Mouse (Mus musculus) neural tube, embryonic 11.5 days (tissue): Measurements from ENCODE around the gene Polr1d. TPM values are rescaled to one million over a fixed set of nuclear protein-coding genes. Genes with fewer than 3 reads are reported as not detected.
A peak's percentile ranks its signal among the peaks of the same experiment; 100 is the strongest.

Experiments used
- ATAC-seq: fragments of 200-750 bp; cut with Nextera tagmentation; 2 replicates; pipeline ENCODE4 v1.8.0; 2017; ENCODE audit warnings: moderate number of reproducible peaks, mild to moderate bottlenecking, moderate TSS enrichment, moderate library complexity; ENCODE audit not compliant: insufficient read depth, low FRiP score, low TSS enrichment
- DNase-seq: peaks from one replicate; pipeline ENCODE4 v3.0.0-alpha.2; 2015; ENCODE audit warnings: low spot score
- H3K27ac ChIP-seq: fragments of 300-500 bp; sonication (generic); 2 replicates; pipeline ENCODE4 v1.5.1; 2014; ENCODE audit warnings: low read depth, mild to moderate bottlenecking, low read length
- H3K27me3 ChIP-seq: fragments of 300-500 bp; sonication (generic); 2 replicates; pipeline ENCODE4 v1.6.1; 2014; ENCODE audit warnings: mild to moderate bottlenecking, low read length, mixed read lengths; ENCODE audit not compliant: control insufficient read depth, insufficient read depth
- H3K36me3 ChIP-seq: fragments of 300-500 bp; sonication (generic); 2 replicates; pipeline ENCODE4 v1.6.1; 2014; ENCODE audit warnings: mild to moderate bottlenecking, low read length, moderate library complexity, mixed read lengths; ENCODE audit not compliant: control insufficient read depth, insufficient read depth
- H3K4me1 ChIP-seq: fragments of 300-500 bp; sonication (generic); 2 replicates; pipeline ENCODE4 v1.6.1; 2014; ENCODE audit warnings: low read length, mixed read lengths; ENCODE audit not compliant: control insufficient read depth, insufficient read depth
- H3K4me2 ChIP-seq: fragments of 300-500 bp; sonication (generic); 2 replicates; pipeline ENCODE4 v1.6.1; 2014; ENCODE audit warnings: low read depth, mild to moderate bottlenecking, moderate library complexity
- H3K4me3 ChIP-seq: fragments of 300-500 bp; sonication (generic); 2 replicates; pipeline ENCODE4 v1.5.1; 2014; ENCODE audit warnings: low read depth, low read length
- H3K9ac ChIP-seq: fragments of 300-500 bp; sonication (generic); 2 replicates; pipeline ENCODE4 v1.6.1; 2014; ENCODE audit warnings: mild to moderate bottlenecking, low read length
- H3K9me3 ChIP-seq: fragments of 300-500 bp; sonication (generic); 2 replicates; pipeline ENCODE4 v1.6.1; 2016; ENCODE audit warnings: low read length; ENCODE audit not compliant: control insufficient read depth
- WGBS: fragments of 180-500 bp; shearing (Covaris S2); extraction: QIAGEN DNeasy Blood & Tissue Kit; methylation state at CpG from one replicate; pipeline ENCODE4 v1.1.7; 2014; 5-methylcytosine and 5-hydroxymethylcytosine counted together
- polyA plus RNA-seq: library from polyadenylated mRNA; unstranded; fragments of >200 nt; fragmentation: Nextera tagmentation; extraction: Ambion mirVana; gene quantifications from 2 replicates; pipeline ENCODE4 v1.2.1, GENCODE M21; 2014

Gene Polr1d
- polyA plus RNA-seq, 1 experiment from 2014 or later = 106 TPM

DNA sequence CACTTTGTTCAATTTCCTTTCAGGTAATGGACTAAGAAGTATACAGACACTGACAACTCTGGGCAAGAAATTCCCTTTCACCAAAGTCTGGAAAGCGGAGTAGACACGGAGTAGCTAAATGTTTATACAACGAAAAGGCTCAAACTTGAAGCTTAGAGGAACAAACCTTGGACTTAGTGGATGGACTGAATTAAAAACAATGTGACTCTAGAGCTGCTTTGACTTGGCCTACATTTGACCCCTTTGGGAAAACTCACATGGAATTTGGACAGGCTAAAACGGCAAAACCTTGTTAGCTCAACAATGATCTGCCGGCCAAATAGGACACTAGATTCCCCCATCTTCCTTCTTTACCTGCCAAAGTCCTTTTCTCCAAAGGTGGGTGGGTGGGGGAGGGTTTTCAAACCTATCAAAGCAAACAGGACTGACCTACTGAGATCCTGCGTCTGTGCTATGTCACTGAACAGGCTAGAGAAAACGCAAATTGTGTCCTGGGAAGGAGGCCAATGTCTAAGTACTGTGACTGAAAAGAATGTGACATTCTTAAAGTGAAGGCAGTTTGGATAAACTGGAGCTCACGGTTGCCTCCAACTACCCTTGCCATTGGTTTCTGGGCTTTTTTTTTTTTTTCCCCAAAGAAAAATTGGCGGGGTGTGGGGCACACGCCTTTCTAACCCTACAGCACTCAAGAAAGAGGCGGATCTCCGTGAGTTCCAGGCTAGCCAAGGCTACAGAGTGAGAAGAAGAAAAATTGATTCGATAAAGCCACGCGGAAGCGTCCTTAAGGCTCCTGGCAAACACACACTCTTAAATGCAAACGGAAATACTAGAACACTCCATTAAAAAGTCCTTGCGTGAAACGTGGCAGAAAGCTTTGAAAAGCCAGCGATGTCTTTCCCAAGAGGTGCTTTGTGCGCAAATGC, 1.5 kb upstream of the Polr1d start:
- ATAC-seq = no peak
- no peak for DNase-seq

DNA sequence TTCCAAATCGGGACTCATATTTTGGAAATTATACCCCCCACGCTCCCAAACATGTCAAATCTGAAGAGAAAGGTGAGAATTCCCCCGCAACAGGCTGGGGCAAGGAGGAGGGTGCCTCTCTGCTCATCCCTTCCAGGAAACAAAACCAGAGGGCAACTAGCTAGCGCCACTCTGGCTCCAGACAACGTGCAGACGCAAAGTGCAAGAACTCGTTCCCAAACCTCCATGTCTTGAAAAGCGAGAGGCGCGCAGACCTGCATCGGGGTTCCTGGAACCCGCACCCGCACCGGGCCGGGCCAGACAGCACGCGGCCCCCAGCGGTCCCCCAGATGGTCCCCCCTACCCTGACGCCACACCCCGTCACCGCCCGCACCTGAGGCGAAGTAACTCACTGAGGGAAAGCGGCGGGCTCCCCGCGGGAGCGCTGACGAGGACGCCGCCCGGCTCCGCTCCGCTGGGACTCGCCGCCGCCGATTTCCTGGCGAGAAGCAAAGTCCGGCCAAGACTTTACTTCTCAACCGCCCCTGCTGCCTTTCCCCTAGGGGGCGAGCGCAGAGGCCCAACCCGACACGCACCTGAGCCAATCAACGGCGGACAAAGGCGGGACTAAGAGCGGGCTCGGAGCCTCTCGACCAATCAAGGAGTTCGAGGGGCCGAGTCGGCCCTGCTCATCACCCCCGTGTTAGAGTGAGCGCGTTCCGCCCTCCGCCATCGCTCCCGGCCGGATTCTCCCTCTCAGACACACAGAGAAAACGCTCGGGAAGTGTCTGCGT, 638 bp upstream of the Polr1d start, which contains the start of gene Lnx2:
Gene Lnx2 (minus strand): TSS at position 561 of the 773 bp plus-strand sequence.
- WGBS = 0% methylated on average over 56 of the region's 65 CpGs
- Histone ChIP-seq H3K27ac (peak within 1 kb of the TSS; percentile 72; the same call in 1 of the 2 replicates), H3K9ac (peak within 1 kb of the TSS; percentile 67), H3K4me1 (peaks cover 11% of the 10 kb centered on the region), H3K36me3 (no peaks in the 10 kb centered on the region), H3K9me3 (no peaks in the 10 kb centered on the region), H3K27me3 (no peaks in the 10 kb centered on the region), H3K4me2 (peak within 1 kb of the TSS; percentile 96), H3K4me3 (peak within 1 kb of the TSS; percentile 86)
- ATAC-seq (peak; percentile 99), DNase-seq (peak; percentile 98)

More for the DNA sequence above, 1.5 kb upstream of the Polr1d start:
- H3K9me3 ChIP-seq = no peaks in the 10 kb centered on the region
- H3K27me3 ChIP-seq = no peaks in the 10 kb centered on the region
- H3K27ac ChIP-seq = no peak overlapping the region
- WGBS = 17% methylated on average over 21 of the region's 21 CpGs
- peak overlapping the region; percentile 96 for H3K4me2 ChIP-seq
- H3K9ac ChIP-seq = peak overlapping the region; percentile 63
- H3K4me1 ChIP-seq = peaks cover 11% of the 10 kb centered on the region
- H3K36me3 ChIP-seq = no peaks in the 10 kb centered on the region
- peak overlapping the region; percentile 86 for H3K4me3 ChIP-seq

DNA sequence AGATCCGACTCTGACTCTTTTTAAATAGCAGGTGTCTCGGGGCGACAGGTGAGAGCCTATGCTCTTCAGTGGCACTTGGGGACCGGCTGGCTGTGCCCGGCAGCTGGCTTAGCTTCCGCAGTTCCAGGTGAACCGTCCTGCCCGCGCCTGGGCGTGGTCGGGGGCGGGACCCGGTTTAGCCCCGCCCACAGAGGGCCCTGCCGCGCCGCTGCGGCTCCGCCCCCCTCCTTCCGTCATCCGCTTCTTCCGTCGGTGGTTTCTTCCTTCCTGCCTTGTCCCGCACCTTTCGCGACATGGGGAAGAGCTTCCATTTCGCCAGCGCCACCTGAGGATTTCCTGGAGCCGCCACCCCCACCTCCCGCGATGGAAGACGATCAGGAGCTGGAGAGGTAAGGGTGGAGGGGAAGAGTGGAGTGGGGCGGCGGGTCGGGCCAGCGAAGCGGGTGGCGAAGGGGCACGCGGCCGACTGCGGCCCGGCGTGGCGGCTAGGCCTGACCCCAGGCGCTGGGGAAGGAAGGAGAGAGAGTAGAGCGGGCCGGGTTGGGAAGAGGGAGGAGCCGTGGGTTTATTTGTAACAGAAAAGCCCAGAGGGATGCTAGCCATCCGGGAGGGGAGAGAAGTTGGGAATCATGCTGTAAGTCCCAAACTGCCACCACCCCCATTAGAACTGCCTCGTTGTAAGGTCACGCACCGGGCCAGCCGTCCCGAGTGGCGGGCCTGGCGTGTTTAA, 620 bp downstream of the Polr1d start:
- H3K4me3 ChIP-seq = peak overlapping the region; percentile 86
- H3K9ac ChIP-seq = peak overlapping the region; percentile 67
- peak; percentile 89 for DNase-seq
- peak; percentile 64 for ATAC-seq
- H3K9me3 ChIP-seq = no peaks in the 10 kb centered on the region
- H3K4me1 ChIP-seq = peaks cover 11% of the 10 kb centered on the region
- H3K27me3 ChIP-seq = no peaks in the 10 kb centered on the region
- peak overlapping the region; percentile 96 for H3K4me2 ChIP-seq
- no peak overlapping the region; the same call in 1 of the 2 replicates for H3K27ac ChIP-seq
- H3K36me3 ChIP-seq = no peaks in the 10 kb centered on the region
- under 1% methylated on average over 56 of the region's 57 CpGs for WGBS

DNA sequence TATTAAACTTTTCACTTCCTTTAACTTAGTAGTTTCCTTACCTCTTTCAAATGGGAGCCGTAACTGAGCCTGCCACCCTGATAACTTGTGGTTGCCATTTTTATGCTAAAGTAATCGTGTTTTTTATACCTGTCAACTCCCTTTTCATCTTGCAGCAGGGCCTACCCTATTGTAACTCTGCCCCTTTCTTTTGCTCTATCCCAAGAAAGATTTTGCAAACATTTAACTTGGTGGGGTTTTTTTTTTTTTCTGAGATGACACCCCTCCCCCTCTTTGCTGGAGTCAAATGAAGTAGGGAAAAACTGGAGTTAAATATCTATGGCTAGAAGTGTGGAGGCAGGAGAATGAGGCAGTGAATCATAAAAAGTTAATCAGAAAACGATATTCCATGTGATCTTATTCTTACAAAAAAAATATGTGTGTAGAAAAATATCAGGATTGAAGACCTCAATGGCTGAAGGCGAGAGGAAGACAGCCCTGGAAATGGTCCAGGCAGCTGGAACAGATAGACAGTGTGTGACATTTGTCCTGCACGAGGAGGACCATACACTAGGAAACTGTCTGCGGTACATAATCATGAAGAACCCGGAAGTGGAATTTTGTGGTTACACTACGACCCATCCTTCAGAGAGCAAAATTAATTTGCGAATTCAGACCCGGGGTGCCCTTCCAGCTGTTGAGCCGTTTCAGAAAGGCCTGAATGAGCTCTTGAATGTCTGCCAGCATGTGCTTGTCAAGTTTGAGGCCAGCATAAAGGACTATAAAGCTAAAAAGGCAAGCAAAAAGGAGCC, 1.5 kb downstream of the Polr1d start:
- Histone ChIP-seq H3K4me2 (peak overlapping the region; percentile 96), H3K9ac (peak overlapping the region; percentile 59), H3K9me3 (no peaks in the 10 kb centered on the region), H3K4me1 (peaks cover 11% of the 10 kb centered on the region), H3K27me3 (no peaks in the 10 kb centered on the region), H3K36me3 (no peaks in the 10 kb centered on the region), H3K4me3 (peak overlapping the region; percentile 86), H3K27ac (no peak overlapping the region)
- DNase-seq = no peak
- no peak for ATAC-seq
- WGBS = 69% methylated on average over 11 of the region's 11 CpGs

DNA sequence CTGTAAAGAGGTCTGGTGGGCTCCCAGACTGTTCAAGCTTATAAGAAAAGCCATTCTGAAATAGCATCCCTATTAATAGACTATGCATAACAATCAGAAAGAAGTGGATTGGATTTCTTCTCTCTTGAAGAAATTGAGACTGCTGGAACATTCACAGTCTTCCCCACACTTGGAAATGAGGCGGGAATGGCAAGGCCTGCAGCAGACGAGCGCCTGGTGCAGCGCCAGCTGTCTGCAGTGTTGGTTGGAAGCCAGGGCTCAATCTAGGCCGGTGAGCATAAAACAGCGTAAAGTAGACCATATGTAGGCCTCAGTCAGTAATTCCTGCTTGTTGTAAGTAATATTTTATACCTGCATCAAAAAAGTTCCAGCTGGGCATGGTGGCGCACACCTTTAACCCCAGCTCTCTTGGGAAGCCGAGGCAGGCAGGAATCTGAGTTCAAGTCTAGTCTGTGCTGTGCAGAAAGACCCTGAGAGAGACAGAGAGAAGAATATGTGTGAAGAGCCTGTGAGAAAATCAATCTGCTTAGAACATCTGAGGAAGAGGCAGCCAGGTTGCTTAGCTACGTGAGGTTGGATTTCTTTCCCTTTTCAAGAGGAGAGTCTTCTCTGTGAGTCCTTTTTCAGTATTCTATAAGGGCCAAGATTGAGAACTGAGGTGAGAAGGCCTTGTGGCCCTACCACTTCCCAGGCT, 8.5 kb downstream of the Polr1d start:
- no peaks in the 10 kb centered on the region for H3K9me3 ChIP-seq
- DNase-seq = no peak
- no peak overlapping the region for H3K9ac ChIP-seq
- no peaks in the 10 kb centered on the region for H3K36me3 ChIP-seq
- 96% methylated on average over 9 of the region's 9 CpGs for WGBS
- no peak overlapping the region for H3K27ac ChIP-seq
- no peak overlapping the region for H3K4me2 ChIP-seq
- no peaks in the 10 kb centered on the region for H3K4me1 ChIP-seq
- no peak overlapping the region for H3K4me3 ChIP-seq
- ATAC-seq = no peak
- no peaks in the 10 kb centered on the region for H3K27me3 ChIP-seq

DNA sequence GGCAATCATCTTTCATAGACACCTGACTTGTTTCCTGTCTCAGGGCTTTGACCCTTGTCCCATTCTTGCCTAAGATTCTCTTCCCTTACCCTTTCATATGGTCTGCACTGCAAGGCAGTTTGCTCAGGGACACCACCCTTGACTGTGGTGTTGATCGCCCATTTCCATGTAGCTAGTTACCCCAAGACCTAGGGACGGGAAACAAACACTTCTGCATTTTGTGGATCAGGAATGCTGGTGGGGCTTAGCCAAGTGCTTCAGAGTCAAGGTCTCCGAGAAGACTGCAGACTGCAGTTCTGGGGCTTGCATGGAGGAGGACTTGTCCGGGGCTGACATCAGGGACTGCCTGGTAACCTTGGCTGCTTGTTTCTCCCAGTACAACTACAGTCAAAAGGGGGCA, 10.0 kb downstream of the Polr1d start:
- Histone ChIP-seq H3K36me3 (no peaks in the 10 kb centered on the region), H3K9ac (no peak overlapping the region), H3K4me3 (no peak overlapping the region), H3K4me1 (no peaks in the 10 kb centered on the region), H3K27ac (no peak overlapping the region), H3K27me3 (no peaks in the 10 kb centered on the region), H3K4me2 (no peak overlapping the region), H3K9me3 (no peaks in the 10 kb centered on the region)
- ATAC-seq (no peak), DNase-seq (no peak)
- WGBS = 89% methylated on average over 4 of the region's 4 CpGs

DNA sequence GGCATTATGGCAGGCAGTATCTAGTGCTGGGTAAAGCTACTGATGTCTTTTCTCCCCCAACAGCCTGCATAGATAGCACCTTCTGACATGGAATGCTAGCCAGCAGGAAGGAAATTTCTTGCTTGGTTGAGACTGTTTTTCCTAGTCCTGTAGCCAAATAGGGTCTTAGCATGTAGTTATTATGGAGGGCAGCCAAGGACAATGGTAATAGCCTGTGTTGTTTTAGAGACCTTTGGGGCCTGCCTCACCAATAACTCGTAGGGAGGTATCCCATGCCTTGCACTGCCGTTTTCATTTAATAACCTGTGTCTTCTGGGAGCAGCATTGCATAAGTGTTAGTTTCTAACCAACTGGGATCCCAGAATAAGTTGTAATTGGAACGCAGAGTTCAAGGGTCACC, 13.0 kb downstream of the Polr1d start:
- Histone ChIP-seq H3K27ac (no peak overlapping the region), H3K4me3 (no peak overlapping the region), H3K27me3 (no peaks in the 10 kb centered on the region), H3K4me2 (no peak overlapping the region), H3K4me1 (no peaks in the 10 kb centered on the region), H3K9ac (no peak overlapping the region), H3K9me3 (no peaks in the 10 kb centered on the region), H3K36me3 (no peaks in the 10 kb centered on the region)
- ATAC-seq (no peak), DNase-seq (no peak)
- WGBS = 82% methylated on average over 3 of the region's 3 CpGs
